Mouse (Mus musculus): ENCODE measurements around the gene Gpr45.
"Not testable (repeated sequence)": the region's sequence is repeated elsewhere in the genome, so short reads cannot be mapped to it uniquely, and the experiment has no call there.

The Gpr45 gene

DNA sequence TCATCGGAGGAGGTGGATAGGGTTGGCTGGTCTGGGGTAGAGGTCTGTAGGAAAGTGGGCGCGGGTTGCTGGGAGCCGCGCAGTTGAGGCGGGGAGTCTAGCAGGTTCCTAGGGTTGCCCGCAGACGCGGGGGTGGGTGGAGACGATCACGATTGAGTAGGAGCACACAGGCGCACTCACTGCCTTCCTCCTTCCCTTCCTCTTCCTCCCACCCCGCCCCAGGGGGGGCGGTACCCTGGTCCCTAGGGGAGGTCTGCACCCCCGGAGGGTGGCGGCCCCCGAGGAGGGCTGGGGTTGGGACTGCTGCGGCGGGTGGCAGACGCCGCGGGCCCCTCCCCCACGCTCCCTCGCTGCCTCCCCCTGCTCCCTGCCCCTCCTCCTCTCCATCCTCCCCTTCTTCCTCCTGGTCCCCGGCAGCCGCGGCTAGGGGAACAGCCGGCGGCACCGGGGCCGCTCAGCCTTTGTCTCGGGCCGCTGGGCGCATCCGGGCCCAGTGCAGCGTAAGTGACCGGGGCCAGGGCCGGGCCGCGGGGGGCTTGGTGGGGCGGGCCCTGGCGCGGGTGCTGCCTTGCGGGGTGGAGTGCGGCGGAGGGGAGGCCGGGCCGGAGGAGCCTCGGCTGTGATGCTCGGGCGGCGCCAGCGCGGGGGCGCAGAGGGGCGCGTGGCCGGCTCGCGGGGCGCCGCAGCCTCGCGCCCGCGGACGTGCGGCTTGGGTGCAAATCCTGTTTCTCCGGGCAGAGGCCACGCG, at the start of gene Gpr45:
Gpr45 (plus strand) TSS at position 139 of the 748 bp plus-strand sequence.
- in situ Hi-C loops (cut with MboI, MseI) = no loop called here

DNA sequence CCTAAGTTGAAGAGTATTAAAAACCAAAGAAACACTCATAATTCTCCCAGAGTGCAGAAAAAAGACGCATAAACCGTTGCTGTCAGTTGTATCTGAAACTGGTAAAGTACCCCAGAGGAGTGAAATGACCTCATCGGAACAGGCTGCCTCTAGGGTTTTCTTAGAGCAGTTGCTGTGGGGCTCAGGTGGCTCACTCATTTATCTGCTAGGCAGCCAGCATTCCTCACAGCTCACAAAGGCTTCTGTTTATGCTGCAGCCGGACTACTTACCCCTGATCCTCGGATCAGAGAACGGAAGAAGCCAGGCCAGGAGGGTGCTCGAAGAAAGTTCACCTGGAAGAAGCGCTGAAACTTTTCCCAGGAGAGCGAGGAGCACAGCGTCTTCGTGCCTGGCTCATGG, 47.5 kb upstream of the Gpr45 start:
- in situ Hi-C loops (cut with MboI, MseI) = no loop called here

DNA sequence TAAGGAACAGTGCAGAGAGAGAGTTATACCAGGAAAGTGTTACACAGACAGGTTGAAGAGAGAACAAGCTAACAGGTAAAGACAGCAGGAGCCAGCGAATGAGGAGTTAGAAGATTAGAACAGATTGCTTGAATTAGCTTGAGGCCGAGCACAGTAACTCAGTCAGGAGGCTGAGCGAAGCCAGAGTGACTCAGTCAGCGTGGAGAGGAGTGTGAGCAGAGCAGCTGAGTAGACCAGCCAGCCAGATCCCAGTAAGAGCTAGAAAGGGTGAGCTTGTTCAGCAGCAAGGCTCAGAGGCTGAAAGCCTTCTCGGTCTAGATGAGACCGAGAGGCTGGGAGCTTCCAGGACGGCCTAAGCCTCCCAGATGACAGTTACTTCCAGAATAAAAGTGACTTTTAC, 46.0 kb upstream of the Gpr45 start:
- in situ Hi-C loops (cut with MboI, MseI) = no loop called here

DNA sequence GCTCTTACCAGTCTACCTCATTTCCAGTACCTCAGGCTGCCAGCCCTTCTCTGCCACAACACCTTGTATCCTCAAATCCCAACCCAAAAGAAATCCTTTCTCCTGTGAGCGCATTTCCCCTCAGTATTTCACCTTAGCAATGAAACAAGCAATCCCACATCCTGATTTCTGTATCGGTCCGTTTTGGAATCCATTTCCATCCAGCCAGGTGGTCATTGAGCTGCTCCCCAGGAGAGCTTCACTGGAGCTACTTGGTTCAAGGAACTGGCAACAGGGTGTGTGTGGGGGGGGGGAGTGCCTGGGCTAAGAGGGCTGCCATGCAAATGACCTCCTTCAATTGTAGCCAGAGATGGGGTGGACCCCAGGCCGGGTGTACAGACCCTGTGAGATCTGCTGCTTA, 45.5 kb upstream of the Gpr45 start:
- in situ Hi-C loops (cut with MboI, MseI) = no loop called here

DNA sequence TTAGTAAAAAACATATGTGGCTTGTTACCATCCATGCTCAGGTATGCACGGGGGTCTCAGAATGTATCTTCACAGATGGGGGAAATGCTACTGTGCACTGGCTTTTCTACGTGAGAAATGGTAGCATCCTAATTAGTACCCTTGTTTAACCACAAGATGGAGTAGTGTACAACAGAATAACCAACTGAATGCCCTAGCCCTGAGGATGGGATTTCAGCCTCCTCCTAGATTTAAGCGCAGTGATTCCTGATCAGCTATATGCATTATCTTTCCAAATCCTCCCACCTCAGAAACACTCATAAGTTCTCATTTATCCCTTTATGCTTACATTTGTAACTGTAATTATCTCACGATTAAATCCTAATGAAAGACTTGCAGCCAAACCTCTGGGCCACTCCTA, 37.6 kb upstream of the Gpr45 start:
- in situ Hi-C loops (cut with MboI, MseI) = loop anchor here (10.0 kb wide), 1 partner anchor 350 kb away; no protein-coding TSS in a partner anchor

- in situ Hi-C loops (cut with MboI, MseI) = loop anchor here (10.0 kb wide), 1 partner anchor 348 kb away; no protein-coding TSS in a partner anchor
Measured at GRCm38 (mm10) chr1:42916719-42917118, 36.0 kb upstream of the Gpr45 start.

GRCm38 (mm10) chr1:42917908-42918307, 34.8 kb upstream of the Gpr45 start:
- in situ Hi-C loops (cut with MboI, MseI) = loop anchor here (10.0 kb wide), 1 partner anchor 347 kb away; no protein-coding TSS in a partner anchor

DNA sequence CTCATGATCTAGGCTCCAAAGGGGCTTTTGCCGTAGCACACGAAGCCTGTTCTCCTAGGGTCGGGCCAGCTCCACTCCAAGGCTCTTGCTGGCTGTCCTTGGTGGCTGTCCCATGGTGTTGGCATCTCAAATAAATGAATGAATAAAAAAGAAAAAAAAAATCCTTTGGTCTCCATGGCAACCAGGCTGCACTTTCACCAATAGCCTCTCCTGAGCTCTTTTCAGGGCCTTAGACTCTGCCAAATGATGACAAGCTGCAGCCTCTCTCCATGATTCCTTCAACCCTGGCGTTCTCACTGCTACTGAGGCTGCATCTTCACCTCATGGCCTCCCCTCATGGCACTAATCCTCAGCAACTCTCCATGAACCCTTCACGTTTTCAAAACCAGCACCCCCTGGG, 28.7 kb upstream of the Gpr45 start:
- in situ Hi-C loops (cut with MboI, MseI) = loop anchor here (10.0 kb wide), 1 partner anchor 1879 kb away; no protein-coding TSS in a partner anchor

DNA sequence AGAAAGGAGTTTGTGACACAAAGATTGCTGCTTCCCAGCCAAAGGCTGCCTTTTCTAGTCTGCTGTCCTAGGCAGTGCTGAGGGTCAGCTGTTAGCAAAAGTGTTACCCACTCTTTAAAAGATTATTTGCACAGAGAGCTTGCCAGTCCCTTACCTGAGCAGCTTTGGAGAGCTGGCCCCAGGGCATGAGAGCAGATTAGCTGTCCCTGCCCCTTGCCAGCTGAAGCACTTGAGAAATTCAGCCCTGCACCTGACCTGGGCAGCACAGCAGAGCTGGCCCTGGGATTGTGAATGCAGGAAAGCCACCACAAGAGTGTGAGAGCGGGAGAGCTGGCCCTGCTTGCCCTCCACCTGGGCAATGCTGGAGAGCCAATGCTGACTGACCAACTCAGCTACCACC, 19.1 kb upstream of the Gpr45 start:
- in situ Hi-C loops (cut with MboI, MseI) = no loop called here

DNA sequence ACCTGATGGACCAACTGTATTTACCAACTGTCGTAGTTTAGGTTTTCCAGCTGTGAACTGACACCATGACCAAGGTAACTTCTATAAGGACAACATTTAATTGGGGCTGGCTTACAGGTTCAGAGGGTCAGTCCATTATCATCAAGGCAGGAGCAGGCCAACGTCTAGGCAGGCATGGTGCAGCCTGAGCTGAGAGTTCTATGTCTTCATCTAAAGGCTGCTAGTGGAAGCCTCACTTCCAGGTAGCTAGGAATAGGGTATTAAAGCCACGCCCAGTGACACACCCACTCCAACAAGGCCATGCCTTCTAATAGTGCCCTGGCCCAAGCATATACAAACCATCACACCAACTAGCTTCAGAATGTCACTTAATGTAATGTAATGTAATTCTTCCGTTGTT, 4.2 kb upstream of the Gpr45 start:
- in situ Hi-C loops (cut with MboI, MseI) = no loop called here

DNA sequence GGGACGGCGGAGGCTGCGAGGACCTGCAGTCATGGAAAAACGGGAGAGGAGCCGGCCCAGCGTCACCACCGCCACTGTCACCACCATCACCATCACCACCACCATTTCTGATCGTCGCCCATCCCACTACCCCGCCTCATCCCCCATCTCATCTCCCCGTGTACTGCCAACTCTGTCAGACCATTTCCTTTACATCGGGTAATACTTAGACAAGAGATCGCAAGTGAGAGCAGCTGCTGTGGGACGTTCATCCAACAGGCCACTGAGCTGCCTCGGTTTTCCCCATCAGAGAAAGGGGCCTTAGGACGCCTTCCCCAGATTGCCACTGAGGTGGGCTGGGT, 780 bp downstream of the Gpr45 start:
- in situ Hi-C loops (cut with MboI, MseI) = no loop called here

DNA sequence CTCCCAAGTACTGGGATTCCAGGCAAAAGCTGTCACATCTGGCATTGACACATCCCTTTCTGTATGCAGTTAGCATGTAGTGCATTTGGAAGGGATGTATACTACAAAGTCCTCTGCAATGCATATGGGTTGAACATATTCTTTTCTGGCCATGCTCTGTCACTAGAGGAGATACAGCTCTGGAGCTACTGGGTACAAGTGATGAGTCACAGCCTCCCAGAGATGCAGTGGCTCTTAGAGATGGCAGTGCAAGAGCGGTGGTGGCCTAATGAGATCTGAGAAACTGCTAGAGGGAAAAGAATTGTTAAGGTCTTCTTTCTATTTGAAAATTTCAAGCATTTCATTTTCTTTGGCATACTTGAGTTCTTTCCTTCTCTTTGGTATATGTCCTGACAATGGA, 4.2 kb downstream of the Gpr45 start:
- in situ Hi-C loops (cut with MboI, MseI) = no loop called here

GRCm38 (mm10) chr1:42983082-42983771, 30.6 kb downstream of the Gpr45 start:
- in situ Hi-C loops (cut with MboI, MseI) = no loop called here

- in situ Hi-C loops (cut with MboI, MseI) = no loop called here
Measured at GRCm38 (mm10) chr1:42984119-42984518, 31.4 kb downstream of the Gpr45 start.

GRCm38 (mm10) chr1:42988996-42989395, 36.3 kb downstream of the Gpr45 start:
- in situ Hi-C loops (cut with MboI, MseI) = no loop called here

DNA sequence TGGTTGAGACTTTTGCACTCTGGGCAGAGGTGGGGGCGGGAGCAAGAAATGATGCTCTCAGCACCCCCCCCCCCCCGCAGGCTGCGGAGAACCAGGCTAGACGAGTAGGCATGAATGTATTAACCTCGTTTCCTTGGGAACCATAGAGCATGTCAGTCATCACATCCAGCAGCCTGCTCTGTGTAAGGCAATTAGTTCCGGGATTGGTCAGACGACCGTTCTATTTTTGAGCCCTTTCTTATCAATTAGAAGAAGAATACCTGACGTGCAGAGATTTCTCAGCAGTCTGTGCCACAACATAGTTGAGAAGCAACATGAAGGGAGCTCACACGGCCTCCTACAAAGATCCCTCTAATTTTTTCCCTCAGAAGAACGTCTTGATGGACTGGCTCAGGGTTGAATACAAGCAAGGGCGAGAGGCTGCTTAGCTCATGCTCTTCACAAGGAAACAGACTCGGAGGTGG, 53.4 kb downstream of the Gpr45 start:
- in situ Hi-C loops (cut with MboI, MseI) = no loop called here

DNA sequence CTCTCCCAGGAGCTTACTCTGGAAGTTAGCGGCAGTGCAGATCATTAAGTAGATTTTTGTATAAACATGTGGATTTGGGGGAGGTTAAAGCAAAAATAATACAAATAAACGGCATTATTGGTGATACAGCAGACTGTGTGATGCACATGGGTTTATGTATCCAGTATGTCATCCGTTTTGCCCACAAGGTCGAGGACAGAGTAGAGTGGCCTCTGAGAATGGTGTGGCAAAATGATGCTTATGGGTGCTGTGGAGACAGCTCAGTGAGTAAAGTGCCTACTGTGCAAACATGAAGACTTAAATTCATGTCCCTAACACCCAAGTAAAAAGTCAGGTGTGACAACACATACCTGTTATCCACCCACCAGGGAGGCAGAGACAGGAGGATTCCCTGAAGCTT, 53.9 kb downstream of the Gpr45 start:
- in situ Hi-C loops (cut with MboI, MseI) = no loop called here

DNA sequence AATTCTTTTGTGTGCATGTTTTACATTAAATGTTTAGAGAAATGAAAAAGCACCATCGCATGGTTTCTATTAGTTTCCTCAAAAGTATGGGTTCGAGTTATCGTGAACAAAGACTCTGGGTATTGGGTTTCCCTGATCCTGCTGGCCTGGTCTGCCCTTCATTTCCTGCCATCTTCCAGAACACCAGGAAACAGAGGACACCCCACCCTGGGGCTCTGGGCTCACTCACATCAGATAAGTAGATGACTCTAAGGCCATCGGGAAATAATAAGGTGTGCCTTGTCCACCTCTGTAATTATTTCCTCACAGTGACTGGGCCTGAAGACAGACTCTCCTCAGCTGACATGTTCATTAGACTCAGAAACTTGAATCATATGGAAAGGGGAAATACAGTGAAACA, 57.8 kb downstream of the Gpr45 start:
- in situ Hi-C loops (cut with MboI, MseI) = no loop called here

GRCm38 (mm10) chr1:43015153-43015685, 62.5 kb downstream of the Gpr45 start:
- in situ Hi-C loops (cut with MboI, MseI) = not testable (repeated sequence)

GRCm38 (mm10) chr1:43036014-43036413, 83.3 kb downstream of the Gpr45 start:
- in situ Hi-C loops (cut with MboI, MseI) = no loop called here

GRCm38 (mm10) chr1:43042271-43042670, 89.6 kb downstream of the Gpr45 start:
- in situ Hi-C loops (cut with MboI, MseI) = no loop called here

DNA sequence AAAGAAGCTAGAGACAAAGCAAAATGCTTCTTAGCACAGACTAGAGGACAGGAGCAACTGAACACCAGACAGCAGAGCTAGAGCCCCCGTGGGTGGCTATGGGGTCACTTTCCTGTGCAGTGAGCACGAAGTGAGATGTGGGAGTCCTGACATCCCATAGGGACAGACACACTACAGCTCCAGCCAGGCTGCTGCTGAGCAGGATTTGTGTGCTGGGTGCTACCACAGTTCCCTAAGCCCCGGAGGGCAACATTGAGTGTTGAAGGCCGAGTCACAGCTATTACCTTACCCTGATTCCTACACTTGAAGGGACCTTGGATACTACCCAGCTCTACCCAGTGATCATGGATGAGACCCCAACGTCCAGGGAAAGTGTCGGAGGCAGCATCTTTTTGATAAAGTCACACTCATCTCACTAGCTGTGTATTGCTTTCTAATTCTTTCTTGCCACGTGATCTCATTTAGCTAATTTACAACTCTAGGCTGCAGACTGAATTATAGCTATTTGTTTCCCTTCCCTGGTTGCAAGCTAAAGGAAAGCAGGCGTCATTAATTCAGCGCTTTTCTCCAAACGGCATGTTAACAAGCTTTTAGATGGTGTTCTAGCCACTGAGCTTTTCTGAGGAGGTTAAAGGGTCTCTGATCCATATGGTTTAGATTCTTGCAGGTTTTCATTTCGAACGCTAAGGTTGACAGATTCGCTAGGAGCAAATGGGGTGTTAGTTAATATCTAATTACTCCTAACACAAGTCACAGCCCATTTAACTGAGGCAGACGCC, 92.7 kb downstream of the Gpr45 start:
- in situ Hi-C loops (cut with MboI, MseI) = loop anchor here (5.0 kb wide), 1 partner anchor 73 kb away; no protein-coding TSS in a partner anchor

Data from T-helper 1 cell (primary cell).